Comparison of ENCODE assay signal across 9 mouse cellular contexts in genomic region chr7:110628611-110629354, GRCm38 (mm10). TPM values are rescaled to one million over a fixed set of nuclear protein-coding genes. Genes with fewer than 3 reads are reported as not detected.
DNase-seq lines count a peak whose midpoint lies in the region; ATAC-seq lines count a peak whose summit lies in the region.
"Had no signal": no experiment of that assay in that cellular context is flagged by ENCODE, and none has a peak within 500 bp of the region (broad histone marks: within the 10 kb centered on the region; RNA-seq: fewer than 3 reads in every experiment).

No protein-coding gene starts in this region.

- no peak for ATAC-seq in embryonic facial prominence, embryonic 13.5 days (ENCODE audit: insufficient number of reproducible peaks, insufficient read depth, low FRiP score, low TSS enrichment, low read depth)
- ATAC-seq in limb, embryonic 13.5 days (ENCODE audit: low FRiP score, low read depth) = no peak
- ATAC-seq in neural tube, embryonic 15.5 days (ENCODE audit: low FRiP score) = no peak
- ATAC-seq: Patski had no signal

- H3K27me3 ChIP-seq in embryonic facial prominence, embryonic 13.5 days = peaks cover 84% of the 10 kb centered on the region
- H3K27me3 ChIP-seq in hindbrain, embryonic 10.5 days (ENCODE audit: insufficient read depth, poor library complexity, severe bottlenecking) = peaks cover 89% of the 10 kb centered on the region
- peaks cover 74% of the 10 kb centered on the region for H3K27me3 ChIP-seq in limb, embryonic 13.5 days
- H3K27me3 ChIP-seq in neural tube, embryonic 15.5 days (replicated peaks) = peaks cover 66% of the 10 kb centered on the region
- H3K27me3 ChIP-seq: Patski had no signal

- DNase-seq in heart, adult 11 months = peak; percentile 94
- DNase-seq in heart, postnatal 25 days (ENCODE audit: low spot score) = no peak
- DNase-seq in ES-CJ7 (ENCODE audit: low read depth, low spot score) = peak; percentile 53
- DNase-seq in hindbrain, embryonic 10.5 days (ENCODE audit: low spot score) = peak; percentile 65
- DNase-seq in urinary bladder, postnatal 25 days (ENCODE audit: low spot score) = no peak

- peaks cover 52% of the 10 kb centered on the region for H3K4me1 ChIP-seq in embryonic facial prominence, embryonic 13.5 days
- H3K4me1 ChIP-seq in hindbrain, embryonic 10.5 days (replicated peaks) = peaks cover 57% of the 10 kb centered on the region
- H3K4me1 ChIP-seq in limb, embryonic 13.5 days = peaks cover 49% of the 10 kb centered on the region
- H3K4me1 ChIP-seq in neural tube, embryonic 15.5 days = peaks cover 47% of the 10 kb centered on the region

- H3K4me3 ChIP-seq in embryonic facial prominence, embryonic 13.5 days = peak overlapping the region; percentile 45
- H3K4me3 ChIP-seq in hindbrain, embryonic 10.5 days = peak overlapping the region; percentile 58
- H3K4me3 ChIP-seq in limb, embryonic 13.5 days = peak overlapping the region; percentile 47
- peak overlapping the region; percentile 39 for H3K4me3 ChIP-seq in neural tube, embryonic 15.5 days (replicated peaks)

- H3K27ac ChIP-seq in embryonic facial prominence, embryonic 13.5 days = no peak overlapping the region
- H3K27ac ChIP-seq in hindbrain, embryonic 10.5 days = peak overlapping the region; percentile 74
- H3K27ac ChIP-seq in limb, embryonic 13.5 days = no peak overlapping the region
- H3K27ac ChIP-seq in neural tube, embryonic 15.5 days (replicated peaks) = no peak overlapping the region

- peak overlapping the region; percentile 87 for H3K4me2 ChIP-seq in embryonic facial prominence, embryonic 13.5 days
- H3K4me2 ChIP-seq in limb, embryonic 13.5 days (replicated peaks) = peak overlapping the region; percentile 71
- H3K4me2 ChIP-seq in neural tube, embryonic 15.5 days = peak overlapping the region; percentile 78

- intact Hi-C loops in heart, postnatal 25 days (cut with DNase I) = loop anchor here (1.0 to 5.0 kb wide), 3 partner anchors 46 to 241 kb away; no protein-coding TSS in a partner anchor

- no peaks in the 10 kb centered on the region for H3K9me3 ChIP-seq in embryonic facial prominence, embryonic 13.5 days
- H3K9me3 ChIP-seq in hindbrain, embryonic 10.5 days = no peaks in the 10 kb centered on the region
- H3K9me3 ChIP-seq in limb, embryonic 13.5 days = no peaks in the 10 kb centered on the region
- no peaks in the 10 kb centered on the region for H3K9me3 ChIP-seq in neural tube, embryonic 15.5 days (replicated peaks)

- under 1% methylated on average over 33 of the region's 33 CpGs for WGBS in embryonic facial prominence, embryonic 13.5 days
- WGBS in hindbrain, embryonic 10.5 days = 1% methylated on average over 33 of the region's 33 CpGs
- under 1% methylated on average over 33 of the region's 33 CpGs for WGBS in limb, embryonic 13.5 days
- WGBS in neural tube, embryonic 15.5 days = 1% methylated on average over 33 of the region's 33 CpGs

- H3K9ac ChIP-seq in embryonic facial prominence, embryonic 13.5 days = peak overlapping the region; percentile 64
- peak overlapping the region; percentile 64 for H3K9ac ChIP-seq in limb, embryonic 13.5 days
- peak overlapping the region; percentile 40 for H3K9ac ChIP-seq in neural tube, embryonic 15.5 days (replicated peaks)

- no peaks in the 10 kb centered on the region for H3K36me3 ChIP-seq in embryonic facial prominence, embryonic 13.5 days
- no peaks in the 10 kb centered on the region for H3K36me3 ChIP-seq in hindbrain, embryonic 10.5 days
- H3K36me3 ChIP-seq in limb, embryonic 13.5 days = no peaks in the 10 kb centered on the region
- no peaks in the 10 kb centered on the region for H3K36me3 ChIP-seq in neural tube, embryonic 15.5 days

RNA-seq across cellular contexts. Expression of gene Adm, which starts 1.3 kb away (rescaled TPM):
- total RNA-seq in heart, postnatal 25 days (2021) = 10 to 100 TPM in 1 of 2 experiments, 1 to 10 TPM in 1; 9.6 to 13.0 TPM
- polyA plus RNA-seq in embryonic facial prominence, embryonic 13.5 days (2015; fragmentation: Nextera tagmentation; extraction: Ambion mirVana) = 2.9 TPM in 2 replicates
- polyA plus RNA-seq in hindbrain, embryonic 10.5 days (2016; fragmentation: Nextera tagmentation; extraction: Ambion mirVana) = 5.9 and 6.8 TPM in 2 replicates
- 2.9 and 3.1 TPM in 2 replicates for polyA plus RNA-seq in limb, embryonic 13.5 days (2015; fragmentation: Nextera tagmentation; extraction: Ambion mirVana)
- 4.3 and 6.8 TPM in 2 replicates for polyA plus RNA-seq in neural tube, embryonic 15.5 days (2015; fragmentation: Nextera tagmentation; extraction: Ambion mirVana)
- polyA plus RNA-seq: Patski had no signal

RNA-seq across cellular contexts. Expression of gene Sbf2, which starts 14.1 kb away (rescaled TPM):
- 10 to 100 TPM; 48.7 to 49.7 TPM for total RNA-seq in heart, postnatal 25 days (2021)
- 29.9 and 31.6 TPM in 2 replicates for polyA plus RNA-seq in embryonic facial prominence, embryonic 13.5 days (2015; fragmentation: Nextera tagmentation; extraction: Ambion mirVana)
- 31.4 and 34.8 TPM in 2 replicates for polyA plus RNA-seq in hindbrain, embryonic 10.5 days (2016; fragmentation: Nextera tagmentation; extraction: Ambion mirVana)
- polyA plus RNA-seq in limb, embryonic 13.5 days (2015; fragmentation: Nextera tagmentation; extraction: Ambion mirVana) = 28.7 and 30.9 TPM in 2 replicates
- 46.1 and 51.3 TPM in 2 replicates for polyA plus RNA-seq in neural tube, embryonic 15.5 days (2015; fragmentation: Nextera tagmentation; extraction: Ambion mirVana)

Comparison
In these comparisons a context has a peak if more than half of its experiments do, and no peak if none do; other contexts are left out.
1. DNase-seq: peak in heart, adult 11 months (single experiment), ES-CJ7 (single experiment) and hindbrain, embryonic 10.5 days (single experiment); none in heart, postnatal 25 days (single experiment) and urinary bladder, postnatal 25 days (single experiment).
2. Peak in every context shown above with its lines, with median percentiles within 50 percentile points of each other: H3K4me2 ChIP-seq, H3K4me3 ChIP-seq and H3K9ac ChIP-seq.